Mouse (Mus musculus) testis, adult 10 weeks (tissue): Measurements from ENCODE around the gene Rel. TPM values are rescaled to one million over a fixed set of nuclear protein-coding genes. Genes with fewer than 3 reads are reported as not detected.

ENCODE experiments used
- polyA plus RNA-seq: library from polyadenylated mRNA; stranded (reverse); fragments of 350-450 nt; fragmentation: Illumina TruSeq; extraction: RNeasy Lipid Tissue Mini Kit (QIAGEN cat#74804); gene quantifications from one replicate; pipeline ENCODE4 v1.2.3, GENCODE M21; 2014; ENCODE audit warnings: low read depth, low replicate concordance

Rel gene
- 4.7 TPM for polyA plus RNA-seq

GRCm38 (mm10) chr11:23770760-23771506 is at the start of gene Rel:
Rel (minus strand) TSS chr11:23770970.

Other genes starting within 250 kb of the Rel start
- gene 1700093K21Rik, start 249.8 kb downstream of the Rel start, polyA plus RNA-seq, result 658 TPM
- gene 0610010F05Rik, start 137.3 kb downstream of the Rel start, polyA plus RNA-seq, result 188 TPM
- 89.9 TPM for gene Pus10, start 105.3 kb downstream of the Rel start, polyA plus RNA-seq
- gene Pex13, start 105.0 kb downstream of the Rel start, polyA plus RNA-seq, result 147 TPM
- gene Papolg, start 124.3 kb upstream of the Rel start, polyA plus RNA-seq, result 40.2 TPM